Mouse (Mus musculus) limb, embryonic 11.5 days (tissue): ENCODE results near the gene Tmem74b. TPM values are rescaled to one million over a fixed set of nuclear protein-coding genes. Genes with fewer than 3 reads are reported as not detected.
A peak's percentile ranks its signal among the peaks of the same experiment; 100 is the strongest.

ENCODE experiments used
- ATAC-seq: fragments of 200-750 bp; cut with Nextera tagmentation; 2 replicates; pipeline ENCODE4 v1.8.0; 2017; ENCODE audit warnings: low read depth; ENCODE audit not compliant: insufficient number of reproducible peaks, low FRiP score, low TSS enrichment
- DNase-seq: peaks from one replicate; pipeline ENCODE4 v3.0.0-alpha.2; 2015; ENCODE audit warnings: low spot score
- H3K27ac ChIP-seq: fragments of 300-500 bp; sonication (generic); replicated peaks from 2 replicates; pipeline ENCODE4 v1.5.1; 2014; ENCODE audit warnings: low read depth, mild to moderate bottlenecking, low read length
- H3K27me3 ChIP-seq: fragments of 300-500 bp; sonication (generic); 2 replicates; pipeline ENCODE4 v1.6.1; 2014; ENCODE audit warnings: mild to moderate bottlenecking, low read length, mixed read lengths; ENCODE audit not compliant: control insufficient read depth, insufficient read depth
- H3K36me3 ChIP-seq: fragments of 300-500 bp; sonication (generic); 2 replicates; pipeline ENCODE4 v1.6.1; 2014; ENCODE audit warnings: mild to moderate bottlenecking, low read length, moderate library complexity, mixed read lengths; ENCODE audit not compliant: control insufficient read depth, insufficient read depth
- H3K4me1 ChIP-seq: fragments of 300-500 bp; sonication (generic); 2 replicates; pipeline ENCODE4 v1.6.1; 2014; ENCODE audit warnings: low read length, mixed read lengths; ENCODE audit not compliant: control insufficient read depth, insufficient read depth
- H3K4me2 ChIP-seq: fragments of 300-500 bp; sonication (generic); 2 replicates; pipeline ENCODE4 v1.6.1; 2014; ENCODE audit warnings: low read depth, mild to moderate bottlenecking, moderate library complexity; ENCODE audit not compliant: severe bottlenecking
- H3K4me3 ChIP-seq: fragments of 300-500 bp; sonication (generic); 2 replicates; pipeline ENCODE4 v1.5.1; 2014; ENCODE audit warnings: low read depth, low read length
- H3K9ac ChIP-seq: fragments of 300-500 bp; sonication (generic); 2 replicates; pipeline ENCODE4 v1.6.1; 2014; ENCODE audit warnings: mild to moderate bottlenecking, low read length
- H3K9me3 ChIP-seq: fragments of 300-500 bp; sonication (generic); 2 replicates; pipeline ENCODE4 v1.6.1; 2016; ENCODE audit warnings: low read length; ENCODE audit not compliant: control insufficient read depth
- WGBS: fragments of 180-500 bp; shearing (Covaris S2); extraction: QIAGEN DNeasy Blood & Tissue Kit; methylation state at CpG from one replicate; pipeline ENCODE4 v1.1.7; 2014; 5-methylcytosine and 5-hydroxymethylcytosine counted together
- polyA plus RNA-seq: library from polyadenylated mRNA; unstranded; fragments of >200 nt; fragmentation: Nextera tagmentation; extraction: Ambion mirVana; gene quantifications from 2 replicates; pipeline ENCODE4 v1.2.1, GENCODE M21; 2014

The Tmem74b gene
- polyA plus RNA-seq, 1 experiment from 2014 or later, result 1.7 TPM

DNA sequence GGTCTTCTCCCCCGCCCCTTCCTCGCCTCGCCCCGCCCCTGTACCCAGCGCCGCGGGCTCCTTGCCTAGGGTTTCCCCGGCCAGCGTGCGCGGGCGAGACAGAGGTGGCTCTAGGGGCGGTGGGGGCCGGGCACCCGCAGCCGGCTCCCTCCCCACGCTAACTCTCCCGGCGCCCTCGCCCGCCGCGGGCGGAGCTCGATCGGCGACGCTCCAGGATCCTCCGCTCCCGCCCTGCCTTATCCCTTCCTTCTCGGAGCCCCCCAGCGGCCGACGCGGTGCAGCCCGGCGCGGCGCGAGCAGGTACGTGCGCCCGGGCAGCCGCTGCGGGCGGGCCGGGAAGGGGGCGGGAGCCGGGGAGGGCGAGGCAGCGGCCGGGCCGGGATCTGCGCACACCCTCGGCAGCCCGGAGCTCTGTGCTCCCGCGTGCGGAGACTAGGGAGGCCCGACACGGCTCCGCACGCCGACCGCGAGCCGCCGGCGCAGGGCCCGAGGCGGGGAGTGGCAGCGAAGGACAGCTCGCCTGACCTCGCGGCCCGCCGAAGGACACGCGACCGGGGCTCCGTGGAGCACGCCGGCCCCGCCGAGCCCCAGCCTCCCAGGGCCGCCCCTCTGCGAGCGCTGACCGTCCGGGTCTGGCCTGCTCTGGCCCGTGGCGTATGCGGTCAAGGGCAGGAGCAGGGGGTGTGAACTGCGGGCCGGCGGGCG, 490 bp downstream of the Tmem74b start:
- H3K27me3 ChIP-seq, result peaks cover 22% of the 10 kb centered on the region
- WGBS, result under 1% methylated on average over 51 of the region's 97 CpGs
- peak overlapping the region; percentile 65 for H3K4me3 ChIP-seq
- H3K36me3 ChIP-seq, result no peaks in the 10 kb centered on the region
- no peaks in the 10 kb centered on the region for H3K9me3 ChIP-seq
- ATAC-seq (peak; percentile 82), DNase-seq (peak; percentile 70)
- H3K4me1 ChIP-seq, result 0 out of 2 replicates have a peak, but pooled peaks cover 4% of the 10 kb centered on the region
- peak overlapping the region; percentile 99 for H3K4me2 ChIP-seq
- H3K27ac ChIP-seq, result no peak overlapping the region
- peak overlapping the region; percentile 72 for H3K9ac ChIP-seq

DNA sequence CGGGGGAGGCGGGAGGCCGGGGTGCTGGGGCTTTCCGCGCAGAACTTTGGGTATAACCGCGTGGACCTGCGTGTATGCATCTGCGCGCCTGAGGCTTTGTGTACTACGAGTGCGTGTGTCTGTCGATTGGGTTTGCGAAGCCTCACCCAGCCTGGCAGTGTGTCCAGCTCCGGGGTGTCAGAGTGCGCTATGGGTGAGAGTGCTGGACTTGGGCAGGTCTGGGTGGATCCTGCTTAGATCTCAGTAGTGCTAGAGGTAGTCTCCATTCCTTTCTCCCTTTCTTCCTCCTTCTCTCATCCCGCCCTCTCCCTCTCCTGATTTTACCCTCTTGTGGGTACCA, 1.0 kb downstream of the Tmem74b start:
- 5% methylated on average over 17 of the region's 17 CpGs for WGBS
- peaks cover 22% of the 10 kb centered on the region for H3K27me3 ChIP-seq
- H3K9ac ChIP-seq, result peak overlapping the region; percentile 72
- no peaks in the 10 kb centered on the region for H3K9me3 ChIP-seq
- no peak overlapping the region for H3K27ac ChIP-seq
- H3K4me3 ChIP-seq, result peak overlapping the region; percentile 65
- peak; percentile 51 for ATAC-seq
- no peaks in the 10 kb centered on the region for H3K36me3 ChIP-seq
- DNase-seq, result peak; percentile 44
- 0 out of 2 replicates have a peak, but pooled peaks cover 4% of the 10 kb centered on the region for H3K4me1 ChIP-seq
- peak overlapping the region; percentile 99 for H3K4me2 ChIP-seq

DNA sequence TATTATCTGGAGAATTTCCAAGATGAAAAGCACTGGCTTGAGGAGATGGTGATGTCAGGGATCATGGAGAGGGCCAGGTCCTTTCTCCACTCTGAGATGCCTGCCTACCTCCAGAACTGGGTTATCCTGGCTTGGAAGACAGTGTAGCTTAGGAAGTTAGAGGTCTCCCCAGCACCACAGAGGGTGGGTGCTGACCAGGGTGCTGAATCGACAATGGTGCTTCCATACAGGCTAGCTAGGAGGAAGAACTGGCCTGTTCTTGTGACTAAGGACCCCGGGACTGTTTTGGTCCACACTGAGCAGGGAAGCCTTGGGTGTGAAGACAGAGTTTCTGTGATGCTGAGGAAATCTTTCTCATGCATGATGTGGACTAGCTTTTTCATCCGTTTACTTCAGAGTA, 10.8 kb downstream of the Tmem74b start:
- H3K4me3 ChIP-seq, result no peak overlapping the region
- no peaks in the 10 kb centered on the region for H3K27me3 ChIP-seq
- no peak overlapping the region for H3K4me2 ChIP-seq
- ATAC-seq (no peak), DNase-seq (peak; percentile 77)
- peaks cover 8% of the 10 kb centered on the region; the same call in 1 of the 2 replicates for H3K36me3 ChIP-seq
- 34% methylated on average over 3 of the region's 3 CpGs for WGBS
- H3K27ac ChIP-seq, result no peak overlapping the region
- no peak overlapping the region for H3K9ac ChIP-seq
- H3K4me1 ChIP-seq, result no peaks in the 10 kb centered on the region
- no peaks in the 10 kb centered on the region for H3K9me3 ChIP-seq

DNA sequence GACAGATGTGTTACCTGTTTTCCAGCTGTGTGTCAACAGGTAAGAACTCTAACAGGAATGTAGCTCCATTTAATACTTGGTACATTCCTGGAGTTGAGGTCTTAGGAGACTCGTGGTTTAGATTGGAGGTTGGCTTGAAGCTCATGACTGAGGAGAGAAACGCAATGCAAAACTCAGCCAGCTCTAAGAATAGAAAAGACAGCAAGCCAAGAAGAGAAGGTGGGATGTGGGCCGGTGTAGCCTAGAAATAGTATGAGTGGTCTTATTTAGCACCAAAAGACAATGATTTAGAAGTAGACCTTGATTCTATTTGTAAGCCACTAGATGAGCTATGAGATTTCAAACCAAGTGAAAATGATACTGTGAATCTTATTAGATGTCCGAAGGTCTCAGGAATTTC, 13.7 kb downstream of the Tmem74b start:
- Histone ChIP-seq H3K9ac (no peak overlapping the region), H3K27ac (no peak overlapping the region), H3K4me1 (no peaks in the 10 kb centered on the region), H3K4me2 (no peak overlapping the region), H3K4me3 (no peak overlapping the region), H3K9me3 (no peaks in the 10 kb centered on the region), H3K27me3 (no peaks in the 10 kb centered on the region), H3K36me3 (peaks cover 9% of the 10 kb centered on the region; the same call in 1 of the 2 replicates)
- DNase-seq (no peak), ATAC-seq (no peak)
- WGBS, result 91% methylated on average over 4 of the region's 4 CpGs

DNA sequence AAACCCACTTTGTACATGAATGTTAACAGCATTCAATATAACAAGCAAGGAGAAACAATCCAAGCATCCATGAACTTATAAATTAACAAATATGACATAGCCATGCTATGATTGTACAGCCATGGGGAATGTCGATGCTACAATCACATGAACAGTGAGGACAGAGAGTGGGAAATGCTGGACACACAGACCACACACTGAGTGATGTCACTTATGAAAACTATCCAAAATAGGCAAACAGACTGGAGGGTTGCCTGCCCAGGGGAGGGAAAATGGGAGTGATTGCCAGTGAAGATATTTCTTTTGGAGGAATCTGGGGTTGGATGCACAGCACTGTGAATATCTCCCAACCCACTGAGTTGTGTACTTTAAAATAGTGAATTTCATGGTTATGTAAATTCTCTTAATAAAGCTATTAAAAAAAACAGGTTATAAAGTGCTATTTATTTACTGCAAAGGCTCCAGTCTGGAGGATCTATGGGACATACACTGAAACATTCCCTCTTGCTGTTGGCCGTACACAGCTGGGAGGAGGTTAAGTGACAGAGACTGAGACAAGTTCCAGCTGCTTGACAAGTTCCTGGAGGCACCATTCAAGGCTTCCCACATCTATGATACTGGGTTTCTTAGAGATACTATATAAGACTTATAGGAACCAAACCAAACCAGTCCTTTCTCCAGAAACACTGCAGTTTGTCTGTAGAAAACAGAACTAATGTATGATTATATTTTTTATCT, 14.7 kb downstream of the Tmem74b start:
- Histone ChIP-seq H3K27me3 (no peaks in the 10 kb centered on the region), H3K27ac (no peak overlapping the region), H3K9me3 (no peaks in the 10 kb centered on the region), H3K36me3 (peaks cover 9% of the 10 kb centered on the region; the same call in 1 of the 2 replicates), H3K4me2 (no peak overlapping the region), H3K9ac (no peak overlapping the region), H3K4me1 (no peaks in the 10 kb centered on the region), H3K4me3 (no peak overlapping the region)
- DNase-seq (no peak), ATAC-seq (no peak)
- 89% methylated on average over 2 of the region's 2 CpGs for WGBS

DNA sequence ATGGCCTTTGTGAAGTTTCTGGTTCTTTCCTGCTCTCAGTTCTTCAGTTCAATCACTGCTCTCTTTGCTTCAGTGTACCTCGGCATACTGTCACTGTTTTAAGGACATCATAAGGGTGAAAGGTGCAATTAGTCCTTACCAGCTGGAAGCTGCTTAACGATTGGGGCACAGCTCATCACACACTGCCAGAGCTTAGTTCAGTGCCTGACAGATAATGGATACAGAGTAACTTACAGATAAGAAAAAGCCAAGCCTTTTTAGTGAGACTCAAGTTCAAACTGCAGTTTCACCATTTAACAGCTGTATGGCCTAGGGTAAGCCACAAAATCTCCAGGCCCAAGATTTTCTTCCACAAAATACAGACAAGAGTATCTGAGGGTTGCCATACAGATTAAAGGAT, 22.3 kb downstream of the Tmem74b start:
- H3K4me2 ChIP-seq, result no peak overlapping the region
- no peaks in the 10 kb centered on the region for H3K27me3 ChIP-seq
- ATAC-seq (no peak), DNase-seq (no peak)
- no peaks in the 10 kb centered on the region for H3K9me3 ChIP-seq
- no peak overlapping the region for H3K9ac ChIP-seq
- H3K27ac ChIP-seq, result no peak overlapping the region
- no peak overlapping the region for H3K4me3 ChIP-seq
- H3K4me1 ChIP-seq, result no peaks in the 10 kb centered on the region
- H3K36me3 ChIP-seq, result peaks cover 12% of the 10 kb centered on the region
- 82% methylated on average over 2 of the region's 2 CpGs for WGBS

DNA sequence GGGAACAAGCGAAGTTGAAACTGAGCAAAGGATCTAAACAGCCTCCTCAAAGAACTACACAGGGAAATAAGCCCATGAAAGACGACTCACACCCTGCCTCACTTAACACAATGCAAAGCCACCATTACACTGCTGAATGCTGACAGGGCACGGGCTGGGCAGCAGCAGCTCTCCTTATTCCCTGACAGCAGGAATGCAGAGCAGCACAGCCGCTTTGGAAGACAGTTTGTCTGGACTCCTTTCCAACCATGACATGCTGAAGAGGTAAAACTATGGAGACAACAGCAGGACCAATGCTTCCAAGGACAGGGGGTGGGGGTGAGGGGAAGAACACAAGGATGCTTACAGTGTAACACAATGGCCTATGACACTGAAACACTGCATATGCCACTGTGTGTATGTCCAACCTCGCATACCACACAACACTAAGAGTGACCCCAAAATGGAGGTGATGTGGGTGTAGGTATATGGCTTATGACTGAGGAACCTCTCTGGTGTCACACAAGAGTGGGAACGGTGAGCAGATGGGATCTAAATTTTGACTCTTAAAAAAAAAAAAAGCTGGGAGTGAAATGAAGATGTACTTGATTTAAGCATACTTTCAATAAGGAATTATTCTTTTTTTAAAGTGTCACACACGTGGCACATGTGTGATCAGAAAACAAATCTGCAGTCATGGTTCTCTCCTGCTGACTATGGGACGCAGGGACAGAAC, 31.5 kb downstream of the Tmem74b start:
- H3K27ac ChIP-seq, result no peak overlapping the region
- H3K4me2 ChIP-seq, result no peak overlapping the region
- H3K36me3 ChIP-seq, result peaks cover 14% of the 10 kb centered on the region; the same call in 1 of the 2 replicates
- no peak for ATAC-seq
- no peak overlapping the region for H3K4me3 ChIP-seq
- H3K9me3 ChIP-seq, result no peaks in the 10 kb centered on the region
- no peaks in the 10 kb centered on the region for H3K4me1 ChIP-seq
- WGBS, result 88% methylated on average over 8 of the region's 8 CpGs
- H3K27me3 ChIP-seq, result no peaks in the 10 kb centered on the region
- no peak for DNase-seq
- no peak overlapping the region for H3K9ac ChIP-seq

DNA sequence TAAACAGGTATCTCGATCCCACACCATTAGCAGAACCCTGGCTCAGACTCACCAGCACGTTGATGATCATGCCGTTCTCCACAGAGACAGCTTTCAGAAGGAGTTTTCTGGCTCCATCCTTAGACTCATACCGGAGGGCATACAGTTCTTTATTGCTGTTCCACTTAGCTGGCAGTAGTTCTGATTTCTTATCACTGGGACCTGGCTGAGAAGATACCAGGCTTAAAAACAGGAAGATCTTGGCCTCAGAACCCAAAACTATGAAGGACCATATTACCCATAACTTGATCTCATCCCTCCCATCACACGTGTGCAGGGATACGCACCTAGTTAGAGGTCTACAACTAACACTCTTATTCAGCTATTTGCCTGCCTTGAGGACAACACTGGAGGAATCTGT, 33.6 kb downstream of the Tmem74b start:
- H3K4me1 ChIP-seq, result peaks cover 5% of the 10 kb centered on the region; the same call in 1 of the 2 replicates
- H3K36me3 ChIP-seq, result peaks cover 7% of the 10 kb centered on the region; the same call in 1 of the 2 replicates
- no peak for DNase-seq
- no peaks in the 10 kb centered on the region for H3K27me3 ChIP-seq
- no peak overlapping the region for H3K27ac ChIP-seq
- no peak for ATAC-seq
- WGBS, result 91% methylated on average over 6 of the region's 6 CpGs
- H3K4me3 ChIP-seq, result no peak overlapping the region
- no peaks in the 10 kb centered on the region for H3K9me3 ChIP-seq
- H3K4me2 ChIP-seq, result no peak overlapping the region
- no peak overlapping the region for H3K9ac ChIP-seq
